Mouse (Mus musculus) neural tube, embryonic 12.5 days (tissue): ENCODE measurements at regions not wholly inside any gene's neighbourhood (a gene's known extent, or its start where the extent isn't known, plus 50 kb on each side); places are given as distances from the start of the nearest gene placed in this dataset.
"Not testable (repeated sequence)": the region's sequence is repeated elsewhere in the genome, so short reads cannot be mapped to it uniquely, and the experiment has no call there.

Source experiments
- ATAC-seq: fragments of 200-750 bp; cut with Nextera tagmentation; 2 replicates; pipeline ENCODE4 v1.8.0; 2017; ENCODE audit warnings: low read depth, mild to moderate bottlenecking, moderate TSS enrichment, moderate library complexity; ENCODE audit not compliant: low FRiP score
- H3K27ac ChIP-seq: fragments of 300-500 bp; sonication (generic); 2 replicates; pipeline ENCODE4 v1.5.1; 2016
- H3K27me3 ChIP-seq: fragments of 300-500 bp; sonication (generic); replicated peaks from 2 replicates; pipeline ENCODE4 v1.6.1; 2016; ENCODE audit warnings: mild to moderate bottlenecking
- H3K36me3 ChIP-seq: fragments of 300-500 bp; sonication (generic); 2 replicates; pipeline ENCODE4 v1.6.1; 2016; ENCODE audit warnings: mild to moderate bottlenecking
- H3K4me1 ChIP-seq: fragments of 300-500 bp; sonication (generic); 2 replicates; pipeline ENCODE4 v1.6.1; 2016
- H3K4me2 ChIP-seq: fragments of 300-500 bp; sonication (generic); replicated peaks from 2 replicates; pipeline ENCODE4 v1.6.1; 2016; ENCODE audit warnings: mild to moderate bottlenecking
- H3K4me3 ChIP-seq: fragments of 300-500 bp; sonication (generic); 2 replicates; pipeline ENCODE4 v1.5.1; 2016
- H3K9ac ChIP-seq: fragments of 300-500 bp; sonication (generic); 2 replicates; pipeline ENCODE4 v1.6.1; 2016; ENCODE audit warnings: mild to moderate bottlenecking
- H3K9me3 ChIP-seq: fragments of 300-500 bp; sonication (generic); 2 replicates; pipeline ENCODE4 v1.6.1; 2016; ENCODE audit warnings: mild to moderate bottlenecking
- WGBS: fragments of 180-500 bp; shearing (Covaris S2); methylation state at CpG from one replicate; pipeline ENCODE4 v1.1.7; 2016; 5-methylcytosine and 5-hydroxymethylcytosine counted together

GRCm38 (mm10) chr9:5604019-5604418 lies 258.8 kb downstream of the Casp12 start:
- no peak for ATAC-seq
- H3K9ac ChIP-seq = no peak overlapping the region
- H3K9me3 ChIP-seq = no peaks in the 10 kb centered on the region
- H3K4me1 ChIP-seq = no peaks in the 10 kb centered on the region
- H3K4me3 ChIP-seq = no peak overlapping the region
- 76% methylated on average over 1 of the region's 1 CpGs for WGBS
- H3K36me3 ChIP-seq = no peaks in the 10 kb centered on the region
- H3K27me3 ChIP-seq = no peaks in the 10 kb centered on the region
- no peak overlapping the region for H3K4me2 ChIP-seq
- no peak overlapping the region for H3K27ac ChIP-seq

- no peaks in the 10 kb centered on the region for H3K4me1 ChIP-seq
- no peak overlapping the region for H3K4me2 ChIP-seq
- H3K27me3 ChIP-seq = no peaks in the 10 kb centered on the region
- no peaks in the 10 kb centered on the region for H3K9me3 ChIP-seq
- no peak overlapping the region for H3K9ac ChIP-seq
- H3K27ac ChIP-seq = no peak overlapping the region
- no peaks in the 10 kb centered on the region for H3K36me3 ChIP-seq
- ATAC-seq = no peak
- no peak overlapping the region for H3K4me3 ChIP-seq
These were observed 259.8 kb downstream of the Casp12 start for GRCm38 (mm10) chr9:5605015-5605414.

- no peak overlapping the region for H3K9ac ChIP-seq
- WGBS = 96% methylated on average over 17 of the region's 17 CpGs
These were observed 271.5 kb downstream of the Casp12 start for GRCm38 (mm10) chr9:5616725-5617124.

GRCm38 (mm10) chr9:5623396-5623795 lies 278.2 kb downstream of the Casp12 start:
- H3K27ac ChIP-seq = no peak overlapping the region
- 92% methylated on average over 2 of the region's 2 CpGs for WGBS
- H3K9ac ChIP-seq = no peak overlapping the region
- no peak overlapping the region for H3K4me3 ChIP-seq
- no peaks in the 10 kb centered on the region for H3K36me3 ChIP-seq
- no peak overlapping the region for H3K4me2 ChIP-seq
- ATAC-seq = no peak
- H3K27me3 ChIP-seq = no peaks in the 10 kb centered on the region
- H3K4me1 ChIP-seq = no peaks in the 10 kb centered on the region
- no peaks in the 10 kb centered on the region for H3K9me3 ChIP-seq

More at GRCm38 (mm10) chr9:5616725-5617124, 271.5 kb downstream of the Casp12 start:
- no peak overlapping the region for H3K4me2 ChIP-seq
- no peak overlapping the region for H3K4me3 ChIP-seq
- no peaks in the 10 kb centered on the region for H3K9me3 ChIP-seq
- no peak overlapping the region for H3K27ac ChIP-seq
- H3K36me3 ChIP-seq = no peaks in the 10 kb centered on the region
- H3K27me3 ChIP-seq = no peaks in the 10 kb centered on the region
- no peaks in the 10 kb centered on the region for H3K4me1 ChIP-seq
- ATAC-seq = no peak

- ATAC-seq = no peak
- H3K4me3 ChIP-seq = no peak overlapping the region
- H3K36me3 ChIP-seq = no peaks in the 10 kb centered on the region
- no peak overlapping the region for H3K27ac ChIP-seq
- no peak overlapping the region for H3K9ac ChIP-seq
- H3K4me1 ChIP-seq = no peaks in the 10 kb centered on the region
- no peaks in the 10 kb centered on the region for H3K27me3 ChIP-seq
- 80% methylated on average over 1 of the region's 1 CpGs for whole genome bisulfite sequencing
- no peaks in the 10 kb centered on the region for H3K9me3 ChIP-seq
- no peak overlapping the region for H3K4me2 ChIP-seq
These were observed 282.3 kb downstream of the Casp12 start for GRCm38 (mm10) chr9:5627521-5627920.

GRCm38 (mm10) chr9:5634461-5634953 lies 289.3 kb downstream of the Casp12 start:
- no peaks in the 10 kb centered on the region for H3K9me3 ChIP-seq
- H3K4me1 ChIP-seq = no peaks in the 10 kb centered on the region
- no peak overlapping the region for H3K9ac ChIP-seq
- 52% methylated on average over 3 of the region's 3 CpGs for WGBS
- no peak overlapping the region for H3K27ac ChIP-seq
- H3K27me3 ChIP-seq = no peaks in the 10 kb centered on the region
- no peaks in the 10 kb centered on the region for H3K36me3 ChIP-seq
- peak; percentile 21; the same call in 1 of the 2 replicates for ATAC-seq
- H3K4me3 ChIP-seq = no peak overlapping the region
- no peak overlapping the region for H3K4me2 ChIP-seq

GRCm38 (mm10) chr9:5634969-5635368 lies 289.7 kb downstream of the Casp12 start:
- H3K27me3 ChIP-seq = no peaks in the 10 kb centered on the region
- 33% methylated on average over 1 of the region's 1 CpGs for whole genome bisulfite sequencing
- no peaks in the 10 kb centered on the region for H3K9me3 ChIP-seq
- H3K9ac ChIP-seq = no peak overlapping the region
- no peak overlapping the region for H3K4me2 ChIP-seq
- H3K4me1 ChIP-seq = no peaks in the 10 kb centered on the region
- no peaks in the 10 kb centered on the region for H3K36me3 ChIP-seq
- H3K4me3 ChIP-seq = no peak overlapping the region
- ATAC-seq = peak; percentile 76; the same call in 1 of the 2 replicates
- H3K27ac ChIP-seq = no peak overlapping the region

- Histone ChIP-seq H3K4me2 (no peak overlapping the region), H3K9me3 (no peaks in the 10 kb centered on the region; the same call in 1 of the 2 replicates)
- WGBS = 89% methylated on average over 7 of the region's 7 CpGs
These were observed 318.7 kb downstream of the Casp12 start for GRCm38 (mm10) chr9:5663886-5664285.

GRCm38 (mm10) chr9:5673551-5673950 lies 328.3 kb downstream of the Casp12 start:
- no peaks in the 10 kb centered on the region for H3K36me3 ChIP-seq
- H3K27ac ChIP-seq = no peak overlapping the region
- no peak overlapping the region for H3K4me3 ChIP-seq
- H3K9ac ChIP-seq = no peak overlapping the region
- H3K4me2 ChIP-seq = no peak overlapping the region
- no peak for ATAC-seq
- 90% methylated on average over 4 of the region's 4 CpGs for WGBS
- no peaks in the 10 kb centered on the region for H3K9me3 ChIP-seq
- H3K4me1 ChIP-seq = no peaks in the 10 kb centered on the region
- no peaks in the 10 kb centered on the region for H3K27me3 ChIP-seq

More at GRCm38 (mm10) chr9:5663886-5664285, 318.7 kb downstream of the Casp12 start:
- ATAC-seq = no peak
- no peak overlapping the region for H3K27ac ChIP-seq
- H3K4me1 ChIP-seq = no peaks in the 10 kb centered on the region
- H3K36me3 ChIP-seq = no peaks in the 10 kb centered on the region
- no peaks in the 10 kb centered on the region for H3K27me3 ChIP-seq
- H3K9ac ChIP-seq = no peak overlapping the region
- H3K4me3 ChIP-seq = no peak overlapping the region

- no peak overlapping the region for H3K4me3 ChIP-seq
- no peaks in the 10 kb centered on the region for H3K4me1 ChIP-seq
- 77% methylated on average over 3 of the region's 3 CpGs for WGBS
- no peaks in the 10 kb centered on the region for H3K36me3 ChIP-seq
- ATAC-seq = no peak
- no peak overlapping the region for H3K9ac ChIP-seq
- H3K27ac ChIP-seq = no peak overlapping the region
- H3K27me3 ChIP-seq = no peaks in the 10 kb centered on the region
- no peaks in the 10 kb centered on the region for H3K9me3 ChIP-seq
- H3K4me2 ChIP-seq = no peak overlapping the region
These were observed 363.3 kb downstream of the Casp12 start for GRCm38 (mm10) chr9:5708482-5708881.

GRCm38 (mm10) chr9:5709480-5709879 lies 364.2 kb downstream of the Casp12 start:
- Histone ChIP-seq H3K27me3 (no peaks in the 10 kb centered on the region), H3K36me3 (no peaks in the 10 kb centered on the region), H3K27ac (no peak overlapping the region), H3K4me2 (no peak overlapping the region), H3K4me3 (no peak overlapping the region), H3K4me1 (no peaks in the 10 kb centered on the region), H3K9me3 (no peaks in the 10 kb centered on the region), H3K9ac (no peak overlapping the region)
- ATAC-seq = no peak
- 65% methylated on average over 2 of the region's 2 CpGs for WGBS

GRCm38 (mm10) chr9:5718585-5718984 lies 373.4 kb downstream of the Casp12 start:
- not testable (repeated sequence) for ATAC-seq, H3K4me3 ChIP-seq, H3K4me1 ChIP-seq, H3K27me3 ChIP-seq, H3K4me2 ChIP-seq, H3K9ac ChIP-seq, H3K36me3 ChIP-seq, H3K9me3 ChIP-seq, H3K27ac ChIP-seq
- WGBS = 96% methylated on average over 2 of the region's 2 CpGs

GRCm38 (mm10) chr9:5728843-5729242 lies 383.6 kb downstream of the Casp12 start:
- H3K27me3 ChIP-seq = no peaks in the 10 kb centered on the region
- no peak overlapping the region for H3K27ac ChIP-seq
- no peaks in the 10 kb centered on the region for H3K9me3 ChIP-seq
- no peaks in the 10 kb centered on the region for H3K36me3 ChIP-seq
- H3K4me2 ChIP-seq = no peak overlapping the region
- H3K4me3 ChIP-seq = no peak overlapping the region
- H3K4me1 ChIP-seq = no peaks in the 10 kb centered on the region
- ATAC-seq = no peak
- no peak overlapping the region for H3K9ac ChIP-seq
